Mouse (Mus musculus) stomach, embryonic 14.5 days (tissue): ENCODE results near the gene Fbxo9. TPM values are rescaled to one million over a fixed set of nuclear protein-coding genes. Genes with fewer than 3 reads are reported as not detected.
A peak's percentile ranks its signal among the peaks of the same experiment; 100 is the strongest.

ENCODE experiments used
- ATAC-seq: fragments of 200-750 bp; cut with Nextera tagmentation; 2 replicates; pipeline ENCODE4 v1.8.0; 2017; ENCODE audit warnings: low read depth, moderate TSS enrichment; ENCODE audit not compliant: insufficient number of reproducible peaks, insufficient read depth, low FRiP score
- H3K27ac ChIP-seq: fragments of 300-500 bp; sonication (generic); 2 replicates; pipeline ENCODE4 v1.5.1; 2014; ENCODE audit warnings: mild to moderate bottlenecking, low read length, moderate library complexity, mixed read lengths
- H3K27me3 ChIP-seq: fragments of 300-500 bp; sonication (generic); 2 replicates; pipeline ENCODE4 v1.6.1; 2014; ENCODE audit warnings: low read length, control low read depth, mixed read lengths; ENCODE audit not compliant: control insufficient read depth, insufficient read depth
- H3K36me3 ChIP-seq: fragments of 300-500 bp; sonication (generic); 2 replicates; pipeline ENCODE4 v1.6.1; 2014; ENCODE audit warnings: mild to moderate bottlenecking, control low read depth, low read length, moderate library complexity, mixed read lengths; ENCODE audit not compliant: control insufficient read depth, insufficient read depth
- H3K4me1 ChIP-seq: fragments of 300-500 bp; sonication (generic); 2 replicates; pipeline ENCODE4 v1.6.1; 2014; ENCODE audit warnings: low read length, control low read depth, mixed read lengths; ENCODE audit not compliant: control insufficient read depth, insufficient read depth
- H3K4me2 ChIP-seq: fragments of 300-500 bp; sonication (generic); replicated peaks from 2 replicates; pipeline ENCODE4 v1.6.1; 2014; ENCODE audit warnings: low read depth, low read length, control low read depth
- H3K4me3 ChIP-seq: fragments of 300-500 bp; sonication (generic); 2 replicates; pipeline ENCODE4 v1.5.1; 2014; ENCODE audit warnings: low read depth, low read length, control low read depth
- H3K9ac ChIP-seq: fragments of 300-500 bp; sonication (generic); replicated peaks from 2 replicates; pipeline ENCODE4 v1.6.1; 2014; ENCODE audit warnings: low read depth, mild to moderate bottlenecking, control low read depth, low read length, moderate library complexity, mixed read lengths
- H3K9me3 ChIP-seq: fragments of 300-500 bp; sonication (generic); 2 replicates; pipeline ENCODE4 v1.6.1; 2016; ENCODE audit warnings: low read depth, low read length, control low read depth; ENCODE audit not compliant: control insufficient read depth
- WGBS: fragments of 180-500 bp; shearing (Covaris S2); extraction: QIAGEN DNeasy Blood & Tissue Kit; methylation state at CpG from one replicate; pipeline ENCODE4 v1.1.7; 2014; 5-methylcytosine and 5-hydroxymethylcytosine counted together
- polyA plus RNA-seq: library from polyadenylated mRNA; unstranded; fragments of >200 nt; fragmentation: Nextera tagmentation; extraction: Ambion mirVana; gene quantifications from 2 replicates; pipeline ENCODE4 v1.2.1, GENCODE M21; 2014

Fbxo9 gene
- polyA plus RNA-seq, 1 experiment from 2014 or later, result 37.8 TPM

GRCm38 (mm10) chr9:78117690-78118089 lies 8.8 kb upstream of the Fbxo9 start:
- ATAC-seq, result 0 out of 2 replicates have a peak, but pooled peaks have one; percentile 34
- Histone ChIP-seq H3K4me3 (no peak overlapping the region), H3K27ac (no peak overlapping the region), H3K9me3 (no peaks in the 10 kb centered on the region), H3K27me3 (no peaks in the 10 kb centered on the region), H3K4me2 (no peak overlapping the region), H3K4me1 (peaks cover 6% of the 10 kb centered on the region), H3K9ac (no peak overlapping the region), H3K36me3 (no peaks in the 10 kb centered on the region)
- 83% methylated on average over 2 of the region's 2 CpGs for WGBS

DNA sequence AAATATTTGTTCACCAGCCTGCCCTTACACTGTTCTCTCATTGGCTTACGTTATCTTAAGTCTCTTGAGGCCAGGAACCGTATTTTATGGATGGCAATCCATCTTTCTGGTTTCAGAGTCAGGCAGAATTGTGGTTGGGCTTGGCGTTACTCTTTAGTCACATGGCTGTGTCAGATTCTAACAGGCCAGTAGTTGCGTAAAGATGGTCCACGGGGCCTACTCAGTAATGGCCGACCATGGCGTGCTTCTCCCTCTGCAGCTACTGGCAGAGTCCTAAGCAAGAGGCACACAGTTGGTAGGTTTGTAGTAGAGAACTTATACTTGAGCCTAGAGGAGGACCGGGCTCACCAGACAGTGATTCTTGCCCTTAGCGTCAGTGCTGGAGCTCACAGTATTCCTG lies 6.9 kb upstream of the Fbxo9 start:
- no peak for ATAC-seq
- H3K9ac ChIP-seq, result no peak overlapping the region
- H3K27ac ChIP-seq, result no peak overlapping the region
- no peaks in the 10 kb centered on the region for H3K27me3 ChIP-seq
- no peak overlapping the region for H3K4me2 ChIP-seq
- no peaks in the 10 kb centered on the region for H3K36me3 ChIP-seq
- no peaks in the 10 kb centered on the region for H3K9me3 ChIP-seq
- WGBS, result 68% methylated on average over 9 of the region's 9 CpGs
- H3K4me3 ChIP-seq, result no peak overlapping the region
- H3K4me1 ChIP-seq, result peaks cover 6% of the 10 kb centered on the region

DNA sequence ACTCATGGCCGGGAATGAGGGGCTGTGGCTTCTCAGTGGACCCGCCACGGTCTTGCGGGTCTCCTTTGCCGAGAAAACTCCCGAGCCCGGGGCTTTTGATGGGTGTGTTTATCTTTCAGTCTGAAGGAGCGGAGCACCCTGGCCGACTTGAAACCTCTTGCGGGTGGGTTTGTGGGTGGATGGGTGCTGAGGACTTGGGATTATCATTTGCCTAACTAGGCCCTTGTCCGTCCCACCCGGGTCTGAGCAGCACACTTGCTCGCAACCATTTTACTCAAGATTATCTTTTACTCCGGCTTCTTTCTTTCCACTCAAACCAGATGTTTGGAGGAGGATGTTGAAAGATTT lies 4.6 kb upstream of the Fbxo9 start:
- Histone ChIP-seq H3K27ac (peak overlapping the region; percentile 73; the same call in 1 of the 2 replicates), H3K4me1 (peaks cover 10% of the 10 kb centered on the region), H3K9ac (peak overlapping the region; percentile 65), H3K36me3 (no peaks in the 10 kb centered on the region), H3K9me3 (no peaks in the 10 kb centered on the region), H3K4me3 (peak overlapping the region; percentile 61), H3K27me3 (no peaks in the 10 kb centered on the region), H3K4me2 (peak overlapping the region; percentile 57)
- WGBS, result under 1% methylated on average over 14 of the region's 14 CpGs
- ATAC-seq, result no peak

- Histone ChIP-seq H3K9me3 (no peaks in the 10 kb centered on the region), H3K9ac (peak overlapping the region; percentile 65), H3K27me3 (no peaks in the 10 kb centered on the region), H3K4me3 (peak overlapping the region; percentile 61), H3K27ac (peak overlapping the region; percentile 73; the same call in 1 of the 2 replicates), H3K4me2 (peak overlapping the region; percentile 57), H3K36me3 (no peaks in the 10 kb centered on the region), H3K4me1 (peaks cover 10% of the 10 kb centered on the region)
- 2% methylated on average over 47 of the region's 47 CpGs for WGBS
- peak; percentile 75 for ATAC-seq
Observed at GRCm38 (mm10) chr9:78112770-78113537, 4.1 kb upstream of the Fbxo9 start.

GRCm38 (mm10) chr9:78111456-78111855 lies 2.6 kb upstream of the Fbxo9 start:
- 79% methylated on average over 2 of the region's 2 CpGs for WGBS
- Histone ChIP-seq H3K4me3 (no peak overlapping the region), H3K36me3 (no peaks in the 10 kb centered on the region), H3K27me3 (no peaks in the 10 kb centered on the region), H3K9ac (no peak overlapping the region), H3K4me2 (no peak overlapping the region), H3K9me3 (no peaks in the 10 kb centered on the region), H3K4me1 (peaks cover 15% of the 10 kb centered on the region), H3K27ac (no peak overlapping the region)
- no peak for ATAC-seq

GRCm38 (mm10) chr9:78109656-78110055 lies 791 bp upstream of the Fbxo9 start:
- H3K4me1 ChIP-seq, result peaks cover 15% of the 10 kb centered on the region
- 0 out of 2 replicates have a peak, but pooled peaks cover 3% of the 10 kb centered on the region for H3K36me3 ChIP-seq
- no peaks in the 10 kb centered on the region for H3K9me3 ChIP-seq
- 45% methylated on average over 5 of the region's 5 CpGs for WGBS
- no peaks in the 10 kb centered on the region for H3K27me3 ChIP-seq
- H3K27ac ChIP-seq, result no peak overlapping the region
- peak overlapping the region; percentile 89 for H3K4me2 ChIP-seq
- ATAC-seq, result no peak
- no peak overlapping the region for H3K9ac ChIP-seq
- H3K4me3 ChIP-seq, result peak overlapping the region; percentile 89

- no peaks in the 10 kb centered on the region for H3K9me3 ChIP-seq
- H3K4me1 ChIP-seq, result peaks cover 8% of the 10 kb centered on the region; the same call in 1 of the 2 replicates
- peak overlapping the region; percentile 95 for H3K27ac ChIP-seq
- H3K4me3 ChIP-seq, result peak overlapping the region; percentile 89
- ATAC-seq, result peak; percentile 82
- WGBS, result 1% methylated on average over 88 of the region's 88 CpGs
- H3K9ac ChIP-seq, result peak overlapping the region; percentile 76
- no peaks in the 10 kb centered on the region for H3K27me3 ChIP-seq
- 0 out of 2 replicates have a peak, but pooled peaks cover 3% of the 10 kb centered on the region for H3K36me3 ChIP-seq
- peak overlapping the region; percentile 89 for H3K4me2 ChIP-seq
Observed at GRCm38 (mm10) chr9:78107912-78108795, 711 bp downstream of the Fbxo9 start.

DNA sequence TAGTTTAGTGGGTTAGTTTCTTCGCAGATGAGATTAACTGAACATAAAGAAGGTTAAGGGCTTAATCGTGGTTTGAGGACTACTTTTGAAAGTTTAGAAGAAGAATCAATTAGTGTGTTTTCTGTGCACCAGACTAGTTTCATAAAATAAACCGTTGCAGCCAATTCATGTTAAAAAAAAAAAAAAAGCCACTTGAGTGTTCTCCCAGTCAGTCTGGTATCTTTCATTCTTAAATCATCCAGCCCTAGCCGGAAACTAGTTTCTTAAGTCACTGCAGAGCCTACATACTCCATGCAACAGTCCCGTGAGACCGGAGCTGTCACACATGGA lies 1.3 kb downstream of the Fbxo9 start:
- no peak for ATAC-seq
- H3K9ac ChIP-seq, result peak overlapping the region; percentile 76; the same call in 1 of the 2 replicates
- peak overlapping the region; percentile 89 for H3K4me3 ChIP-seq
- peak overlapping the region; percentile 89 for H3K4me2 ChIP-seq
- H3K27me3 ChIP-seq, result no peaks in the 10 kb centered on the region
- 19% methylated on average over 6 of the region's 6 CpGs for WGBS
- no peaks in the 10 kb centered on the region for H3K9me3 ChIP-seq
- H3K27ac ChIP-seq, result no peak overlapping the region; the same call in 1 of the 2 replicates
- H3K4me1 ChIP-seq, result peaks cover 8% of the 10 kb centered on the region; the same call in 1 of the 2 replicates
- 0 out of 2 replicates have a peak, but pooled peaks cover 3% of the 10 kb centered on the region for H3K36me3 ChIP-seq
